Mouse (Mus musculus) megakaryocyte, embryonic 14.5 days (primary cell): ENCODE measurements around the gene Luc7l3.

Experiments
- FLI1 ChIP-seq: IDR thresholded peaks from 2 replicates; pipeline ENCODE4 v1.6.1; 2012; ENCODE audit warnings: low read length, inconsistent platforms, mixed read lengths
- GATA1 ChIP-seq: IDR thresholded peaks from 3 replicates; pipeline ENCODE4 v1.6.1; 2012; ENCODE audit warnings: mixed read lengths, low read length, inconsistent platforms, borderline replicate concordance

DNA sequence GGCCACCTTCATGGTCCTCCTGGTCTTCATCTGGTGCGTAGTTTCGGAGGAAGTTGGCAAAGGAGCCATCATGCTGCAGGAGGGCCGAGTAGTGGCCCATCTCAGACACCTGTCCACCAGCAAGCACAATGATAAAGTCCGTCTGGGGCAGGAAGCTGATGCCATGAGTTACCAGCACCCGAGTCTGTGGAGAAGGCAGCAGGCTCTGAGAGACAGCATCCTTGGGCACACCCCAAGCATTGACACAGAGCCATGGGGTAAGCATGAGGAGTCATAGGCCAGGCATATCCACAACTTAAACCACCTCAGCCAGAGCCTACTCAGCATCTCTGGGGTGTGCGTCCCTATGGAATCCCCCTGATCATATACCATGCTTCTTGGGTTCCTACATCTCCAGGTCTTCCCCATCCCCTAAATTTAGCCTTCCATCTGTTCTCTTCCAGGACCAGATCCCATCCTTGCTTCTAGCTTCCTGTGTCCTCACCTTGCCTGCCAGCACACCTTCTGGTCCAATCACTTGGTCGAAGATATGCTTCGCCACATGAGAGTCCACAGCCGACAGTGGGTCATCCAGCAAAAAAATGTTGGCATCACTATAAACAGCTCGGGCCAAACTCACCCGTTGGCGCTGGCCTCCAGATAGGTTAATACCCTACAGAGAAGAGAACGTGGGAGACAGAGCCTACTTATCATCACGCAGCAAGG, 39.5 kb upstream of the Luc7l3 start:
- TF ChIP-seq GATA1 (no peak), FLI1 (no peak)
